Mouse (Mus musculus) megakaryocyte, embryonic 14.5 days (primary cell): ENCODE results near the gene Cdkl1. TPM values are rescaled to one million over a fixed set of nuclear protein-coding genes. Genes with fewer than 3 reads are reported as not detected.

Source experiments
- H3K27me3 ChIP-seq: replicated peaks from 2 replicates; pipeline ENCODE3; 2012; ENCODE audit warnings: inconsistent platforms
- H3K36me3 ChIP-seq: replicated peaks from 2 replicates; pipeline ENCODE3; 2012; ENCODE audit warnings: low read length, inconsistent platforms, mixed read lengths
- H3K4me1 ChIP-seq: 2 replicates; pipeline ENCODE4 v1.6.1; 2012; ENCODE audit warnings: inconsistent platforms
- H3K4me3 ChIP-seq: replicated peaks from 2 replicates; pipeline ENCODE3; 2012; ENCODE audit warnings: moderate library complexity, mild to moderate bottlenecking, inconsistent platforms
- H3K9me3 ChIP-seq: 2 replicates; pipeline ENCODE4 v1.6.1; 2012; ENCODE audit warnings: inconsistent platforms
- FLI1 ChIP-seq: IDR thresholded peaks from 2 replicates; pipeline ENCODE4 v1.6.1; 2012; ENCODE audit warnings: low read length, inconsistent platforms, mixed read lengths
- GATA1 ChIP-seq: IDR thresholded peaks from 3 replicates; pipeline ENCODE4 v1.6.1; 2012; ENCODE audit warnings: mixed read lengths, low read length, inconsistent platforms, borderline replicate concordance
- polyA plus RNA-seq: library from polyadenylated mRNA; stranded (reverse); fragments of >175 nt; gene quantifications from 2 replicates; pipeline ENCODE4 v1.2.3, GENCODE M21; 2012; ENCODE audit warnings: low replicate concordance; ENCODE audit not compliant: insufficient read depth

Gene Cdkl1
- polyA plus RNA-seq, 1 experiment = not detected

DNA sequence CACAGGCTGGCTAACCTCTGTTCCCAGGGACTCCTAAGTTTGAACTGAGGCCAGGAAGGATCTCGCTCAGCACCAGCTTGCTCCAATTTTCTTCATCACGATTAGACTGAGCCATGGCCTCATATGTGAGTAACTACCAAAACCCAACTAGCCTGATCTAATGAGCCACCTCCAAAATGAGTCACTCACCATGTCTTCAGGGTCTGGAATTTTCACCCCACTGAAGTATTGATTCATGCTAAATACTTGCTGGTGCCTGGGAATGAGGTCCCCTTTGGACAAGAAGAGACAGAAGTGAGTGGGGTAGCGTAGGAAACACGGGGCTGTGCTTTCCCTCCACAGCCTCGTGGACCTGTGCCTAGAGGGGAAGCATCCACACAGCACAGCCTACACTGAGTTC, 37.1 kb downstream of the Cdkl1 start:
- peaks cover 2% of the 10 kb centered on the region for H3K27me3 ChIP-seq
- H3K4me3 ChIP-seq = no peak overlapping the region
- TF ChIP-seq GATA1 = no peak
- no peak for TF ChIP-seq FLI1
- peaks cover 30% of the 10 kb centered on the region for H3K4me1 ChIP-seq
- no peaks in the 10 kb centered on the region for H3K36me3 ChIP-seq
- H3K9me3 ChIP-seq = no peaks in the 10 kb centered on the region; the same call in 1 of the 2 replicates

DNA sequence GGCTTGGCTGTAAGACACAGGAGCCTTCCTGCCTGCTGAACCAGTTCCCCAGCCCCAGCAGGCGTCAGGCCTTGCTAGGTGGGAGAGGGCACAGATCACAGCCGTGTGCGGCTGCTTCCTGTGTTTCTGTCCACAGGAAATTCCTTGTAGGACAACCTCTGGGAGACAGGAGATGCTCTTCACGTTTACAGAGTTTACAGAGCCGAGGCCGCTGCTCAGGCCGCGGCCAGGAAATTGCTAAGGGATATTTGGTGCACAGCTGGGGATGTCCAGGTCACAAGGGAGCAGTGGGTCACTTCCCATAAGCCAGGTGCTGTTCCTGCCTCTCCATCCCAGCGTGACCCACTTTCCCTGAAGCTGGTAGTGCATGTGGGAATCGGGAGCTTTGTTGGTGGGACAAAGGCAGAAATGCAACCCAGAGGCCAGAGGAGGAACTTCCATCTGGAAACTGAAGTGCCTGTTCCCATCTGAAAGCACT, 39.2 kb downstream of the Cdkl1 start:
- Histone ChIP-seq H3K4me1 (peaks cover 16% of the 10 kb centered on the region), H3K4me3 (no peak overlapping the region), H3K36me3 (no peaks in the 10 kb centered on the region), H3K27me3 (peaks cover 2% of the 10 kb centered on the region), H3K9me3 (no peaks in the 10 kb centered on the region; the same call in 1 of the 2 replicates)
- TF ChIP-seq FLI1 (no peak), GATA1 (no peak)

DNA sequence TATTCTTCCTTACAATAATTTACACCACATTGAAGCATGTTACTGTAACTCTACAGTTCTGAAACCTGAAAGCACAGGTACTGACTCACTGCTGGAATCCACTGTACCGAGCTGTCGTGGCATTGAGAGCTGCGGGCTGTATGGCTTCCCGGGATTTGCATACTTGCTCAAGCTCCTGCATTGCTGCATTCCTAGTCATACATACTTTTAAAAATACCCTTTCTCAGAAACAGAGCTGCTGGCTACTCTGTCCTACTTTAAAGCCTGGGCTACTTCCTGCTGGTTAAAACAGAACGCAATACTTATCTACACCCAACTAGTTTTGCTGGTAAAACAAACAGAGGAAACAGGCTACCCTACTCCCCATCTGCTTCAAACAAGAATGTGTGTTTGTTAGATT, 46.9 kb downstream of the Cdkl1 start:
- no peaks in the 10 kb centered on the region for H3K27me3 ChIP-seq
- H3K36me3 ChIP-seq = peaks cover 16% of the 10 kb centered on the region
- peaks cover 10% of the 10 kb centered on the region for H3K4me1 ChIP-seq
- peak overlapping the region; percentile 53 for H3K4me3 ChIP-seq
- no peak for TF ChIP-seq FLI1
- no peak for TF ChIP-seq GATA1
- H3K9me3 ChIP-seq = no peaks in the 10 kb centered on the region; the same call in 1 of the 2 replicates

DNA sequence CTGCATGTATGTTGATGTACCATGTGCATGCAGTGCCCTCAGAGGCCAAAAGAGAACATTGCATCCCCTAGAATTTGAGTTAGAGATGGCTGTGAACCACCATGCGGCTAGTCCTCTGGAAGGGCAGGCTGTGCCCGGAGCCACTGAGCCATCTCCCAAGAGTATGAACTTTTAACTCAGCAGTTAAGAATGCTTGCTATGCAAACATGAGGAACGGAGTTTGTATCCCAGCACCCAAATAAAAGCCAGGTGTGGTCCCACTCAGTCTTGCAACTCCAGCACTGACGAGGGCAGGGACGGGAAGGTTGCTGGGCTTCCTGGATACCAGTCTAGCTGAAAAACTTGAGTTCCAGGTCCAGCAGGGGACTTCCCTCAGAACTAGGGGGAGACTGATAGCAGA, 49.1 kb downstream of the Cdkl1 start:
- Histone ChIP-seq H3K4me3 (no peak overlapping the region), H3K36me3 (peaks cover 16% of the 10 kb centered on the region), H3K4me1 (peaks cover 10% of the 10 kb centered on the region), H3K27me3 (no peaks in the 10 kb centered on the region), H3K9me3 (no peaks in the 10 kb centered on the region)
- no peak for TF ChIP-seq GATA1
- no peak for TF ChIP-seq FLI1

DNA sequence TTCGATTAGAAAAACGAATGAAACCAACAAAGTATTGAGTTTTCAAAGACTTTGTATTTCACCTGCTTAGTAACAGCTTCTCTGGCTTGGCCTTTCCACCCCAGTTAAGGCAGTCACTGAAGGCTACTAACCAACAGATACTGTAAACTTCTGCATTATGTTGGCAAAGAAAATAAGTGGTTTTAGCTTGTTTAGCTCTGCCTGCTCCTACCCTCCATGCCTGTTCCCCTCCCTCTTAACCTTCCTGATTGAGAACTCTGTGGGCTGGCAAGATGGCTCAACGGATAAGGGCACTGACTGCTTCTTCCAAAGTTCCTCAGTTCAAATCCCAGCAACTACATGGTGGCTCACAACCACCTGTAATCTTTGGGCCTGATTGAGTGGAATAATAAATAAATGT, 57.1 kb downstream of the Cdkl1 start:
- TF ChIP-seq GATA1 (no peak), FLI1 (no peak)
- Histone ChIP-seq H3K9me3 (no peaks in the 10 kb centered on the region), H3K4me1 (peaks cover 14% of the 10 kb centered on the region; the same call in 1 of the 2 replicates), H3K4me3 (peak overlapping the region; percentile 42), H3K36me3 (no peaks in the 10 kb centered on the region), H3K27me3 (no peaks in the 10 kb centered on the region)

DNA sequence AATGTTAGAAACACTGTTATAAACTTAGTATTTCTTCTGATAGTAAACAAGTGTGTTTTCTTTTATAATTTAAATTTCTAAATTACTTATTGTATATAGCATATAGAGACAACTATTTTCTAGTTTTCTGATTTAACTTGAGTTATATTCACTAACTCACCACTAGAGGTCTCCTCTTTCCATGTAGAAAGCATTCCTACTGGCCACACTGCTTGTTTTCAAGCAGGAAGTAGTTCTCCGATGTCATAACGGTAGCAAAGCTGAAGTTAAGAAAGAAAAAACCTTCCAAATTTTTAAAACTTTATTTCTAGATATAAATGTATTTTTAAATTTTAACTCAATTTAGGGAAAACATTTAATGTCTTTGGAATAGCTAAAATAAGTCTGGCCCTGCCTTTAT, 57.5 kb downstream of the Cdkl1 start:
- Histone ChIP-seq H3K36me3 (no peaks in the 10 kb centered on the region), H3K4me1 (peaks cover 14% of the 10 kb centered on the region; the same call in 1 of the 2 replicates), H3K4me3 (no peak overlapping the region), H3K9me3 (no peaks in the 10 kb centered on the region), H3K27me3 (no peaks in the 10 kb centered on the region)
- TF ChIP-seq FLI1 = no peak
- no peak for TF ChIP-seq GATA1

DNA sequence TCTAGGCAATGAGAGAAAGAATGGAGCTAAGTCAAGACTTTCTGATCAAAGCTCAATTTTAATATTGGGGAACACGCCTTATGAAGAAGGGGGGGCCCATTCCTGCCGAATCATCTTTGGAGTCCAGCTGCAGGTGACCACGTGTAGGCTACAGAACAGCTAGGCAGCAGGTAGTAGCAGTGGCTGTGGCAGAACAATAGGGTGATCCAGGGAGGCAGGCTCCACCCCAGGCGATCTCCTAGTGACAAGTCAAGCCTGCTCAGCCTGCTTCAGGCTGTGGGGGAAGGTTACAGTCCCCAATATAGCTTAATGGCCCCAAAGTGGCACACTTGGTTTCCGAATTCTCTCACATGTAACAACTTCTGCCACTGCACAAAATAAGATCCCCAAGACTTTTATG, 58.8 kb downstream of the Cdkl1 start:
- peaks cover 4% of the 10 kb centered on the region for H3K36me3 ChIP-seq
- no peaks in the 10 kb centered on the region for H3K9me3 ChIP-seq
- TF ChIP-seq GATA1 (no peak), FLI1 (no peak)
- no peaks in the 10 kb centered on the region for H3K27me3 ChIP-seq
- peaks cover 14% of the 10 kb centered on the region; the same call in 1 of the 2 replicates for H3K4me1 ChIP-seq
- H3K4me3 ChIP-seq = no peak overlapping the region

DNA sequence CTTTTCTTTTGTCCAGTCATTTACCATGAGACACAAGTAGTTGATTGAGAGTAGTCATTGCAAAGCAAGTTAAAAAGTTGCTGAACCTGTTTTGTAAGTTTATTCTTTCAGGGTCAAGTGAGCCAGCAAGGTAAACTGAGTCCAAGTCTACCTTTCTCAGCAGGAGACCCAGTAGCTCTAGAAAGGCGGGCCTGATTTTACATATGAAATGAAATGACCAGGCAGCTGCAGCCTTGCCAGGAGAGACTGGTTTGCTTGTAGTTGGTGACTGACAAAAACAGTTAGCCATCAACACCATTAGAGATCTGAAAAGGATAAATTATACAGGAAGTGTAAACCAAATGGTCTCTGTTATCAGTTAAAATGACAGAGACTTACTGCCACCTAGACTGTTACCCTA, 60.8 kb downstream of the Cdkl1 start:
- Histone ChIP-seq H3K27me3 (no peaks in the 10 kb centered on the region), H3K4me3 (no peak overlapping the region), H3K9me3 (no peaks in the 10 kb centered on the region), H3K4me1 (peaks cover 18% of the 10 kb centered on the region; the same call in 1 of the 2 replicates), H3K36me3 (peaks cover 10% of the 10 kb centered on the region)
- TF ChIP-seq FLI1 = no peak
- TF ChIP-seq GATA1 = no peak

DNA sequence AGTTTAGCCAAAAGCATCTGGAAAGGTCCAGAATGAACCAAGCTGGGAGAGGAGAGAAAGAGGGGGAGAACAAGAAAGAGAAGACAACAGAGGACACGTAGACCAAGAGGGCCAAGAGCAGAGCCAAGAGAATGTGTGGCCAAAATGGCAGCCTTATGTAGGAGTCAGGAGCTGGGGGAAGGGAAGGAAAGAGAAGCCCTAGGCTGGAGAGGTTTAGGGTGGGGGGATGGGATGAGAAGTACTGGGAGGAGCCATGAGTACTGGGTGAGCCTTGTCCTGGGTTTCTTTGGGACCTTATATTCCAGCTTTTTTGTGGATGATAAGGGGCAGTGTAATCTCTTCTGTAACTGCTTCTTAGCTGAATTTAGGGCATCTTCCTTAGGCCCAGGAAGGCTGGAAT, 61.8 kb downstream of the Cdkl1 start:
- Histone ChIP-seq H3K9me3 (no peaks in the 10 kb centered on the region), H3K36me3 (peaks cover 10% of the 10 kb centered on the region)
- no peak for TF ChIP-seq FLI1
- TF ChIP-seq GATA1 = no peak

DNA sequence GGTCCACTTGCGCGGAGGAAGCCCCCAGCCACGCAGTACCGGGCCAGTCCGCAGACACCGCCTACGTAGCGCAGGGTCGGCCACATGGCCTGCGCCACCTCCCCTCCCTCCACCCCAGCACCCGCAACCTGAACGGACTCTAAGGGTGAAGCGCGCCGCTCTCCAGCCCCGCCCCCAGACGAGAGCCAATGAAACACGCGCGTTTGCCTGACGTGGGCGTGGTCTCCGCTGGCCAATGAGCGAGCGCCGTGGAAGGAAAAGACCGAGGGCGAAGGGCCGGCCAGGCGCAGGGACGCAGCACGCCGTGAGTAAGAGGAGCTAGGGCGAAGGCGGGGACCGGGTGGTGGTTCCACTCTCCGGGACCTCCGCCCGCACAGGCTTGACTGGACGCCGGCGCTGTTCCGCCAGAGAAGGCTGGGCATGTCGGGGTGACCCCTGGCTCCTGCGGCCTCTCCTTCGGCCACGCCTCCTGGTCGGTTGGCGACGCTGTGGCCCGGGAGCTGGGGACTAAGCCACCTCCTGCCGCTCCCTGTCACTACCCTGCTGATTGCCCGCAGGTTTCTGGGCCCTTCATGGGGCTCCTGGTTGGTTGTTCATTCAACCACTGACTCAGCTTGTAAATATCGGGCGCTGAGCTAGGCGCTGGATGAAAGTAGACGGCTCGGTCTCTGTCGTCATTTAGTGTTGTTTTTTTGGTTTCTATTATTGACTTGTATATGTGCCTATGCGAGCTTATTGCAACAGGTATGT, 66.2 kb downstream of the Cdkl1 start, which contains the start of the genes L2hgdh and Atp5s:
L2hgdh (minus strand) TSS at position 163 of the 750 bp plus-strand sequence.
Atp5s (plus strand) TSS at position 240 of the 750 bp plus-strand sequence.
- peaks cover 32% of the 10 kb centered on the region for H3K36me3 ChIP-seq
- H3K27me3 ChIP-seq = no peaks in the 10 kb centered on the region
- peaks cover 28% of the 10 kb centered on the region for H3K4me1 ChIP-seq
- TF ChIP-seq GATA1 = no peak
- no peak for TF ChIP-seq FLI1
- H3K4me3 ChIP-seq = peak within 1 kb of the TSS; percentile 99
- peaks cover 1% of the 10 kb centered on the region for H3K9me3 ChIP-seq

More for the DNA sequence above, 61.8 kb downstream of the Cdkl1 start:
- Histone ChIP-seq H3K27me3 (no peaks in the 10 kb centered on the region), H3K4me1 (peaks cover 22% of the 10 kb centered on the region), H3K4me3 (no peak overlapping the region)
